Mouse (Mus musculus): ENCODE measurements around the gene Fam102a. TPM values are rescaled to one million over a fixed set of nuclear protein-coding genes. Genes with fewer than 3 reads are reported as not detected.

Fam102a gene
- polyA plus RNA-seq, 1 experiment = 39.0 TPM

DNA sequence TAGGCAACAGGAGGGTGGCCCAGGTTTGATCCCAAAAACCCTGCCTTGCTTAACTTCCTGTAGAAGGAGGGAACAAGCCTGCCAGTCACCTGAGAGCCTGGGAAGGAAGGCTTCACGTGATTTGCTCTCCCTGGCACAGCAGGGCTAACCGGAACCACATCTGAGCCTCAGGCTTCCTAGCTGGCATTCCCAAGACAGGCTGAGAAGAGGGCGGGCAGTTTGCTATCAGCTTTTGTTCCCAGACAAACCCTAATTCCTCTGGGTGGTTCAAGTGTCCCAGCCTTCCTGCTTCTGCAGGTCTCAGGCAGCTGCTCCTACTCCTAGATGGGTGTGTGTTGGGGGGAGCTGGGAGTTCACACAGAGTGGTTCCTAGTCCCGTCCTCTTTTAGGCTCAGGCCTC lies 20.4 kb downstream of the Fam102a start:
- no peak overlapping the region for H3K4me3 ChIP-seq (ENCODE audit: insufficient read depth, low read depth, low read length)
- DNase-seq = peak; percentile 63
- WGBS = 40% methylated on average over 4 of the region's 4 CpGs
- TF ChIP-seq CTCF (conservative IDR thresholded peaks at IDR 0.05; ENCODE audit: insufficient read depth, insufficient read length, low read depth, low read length) (no peak), POLR2A (IDR thresholded peaks at IDR 0.05; ENCODE audit: low read depth, low read length) (no peak)
- H3K27me3 ChIP-seq (replicated peaks; ENCODE audit: control insufficient read depth, insufficient read depth, low read length) = no peaks in the 10 kb centered on the region
- no peak overlapping the region for H3K27ac ChIP-seq (ENCODE audit: insufficient read depth, low read depth, low read length)
- no peaks in the 10 kb centered on the region for H3K36me3 ChIP-seq (ENCODE audit: control insufficient read depth, insufficient read depth, low read length)
- peaks cover 6% of the 10 kb centered on the region; the same call in 1 of the 2 replicates for H3K4me1 ChIP-seq (ENCODE audit: control insufficient read depth, insufficient read depth, low read length)

GRCm38 (mm10) chr2:32556019-32556418 lies 20.9 kb downstream of the Fam102a start:
- Histone ChIP-seq H3K27ac (ENCODE audit: insufficient read depth, low read depth, low read length) (0 out of 2 replicates have a peak overlapping the region, but pooled peaks have one; percentile 21), H3K27me3 (replicated peaks; ENCODE audit: control insufficient read depth, insufficient read depth, low read length) (no peaks in the 10 kb centered on the region), H3K36me3 (ENCODE audit: control insufficient read depth, insufficient read depth, low read length) (no peaks in the 10 kb centered on the region), H3K4me1 (ENCODE audit: control insufficient read depth, insufficient read depth, low read length) (peaks cover 6% of the 10 kb centered on the region; the same call in 1 of the 2 replicates), H3K4me3 (ENCODE audit: insufficient read depth, low read depth, low read length) (no peak overlapping the region)
- no peak for DNase-seq
- TF ChIP-seq POLR2A (IDR thresholded peaks at IDR 0.05; ENCODE audit: low read depth, low read length) = no peak
- no peak for TF ChIP-seq CTCF (conservative IDR thresholded peaks at IDR 0.05; ENCODE audit: insufficient read depth, insufficient read length, low read depth, low read length)
- 67% methylated on average over 7 of the region's 7 CpGs for WGBS

- Histone ChIP-seq H3K4me1 (ENCODE audit: control insufficient read depth, insufficient read depth, low read length) (peaks cover 6% of the 10 kb centered on the region; the same call in 1 of the 2 replicates), H3K4me3 (ENCODE audit: insufficient read depth, low read depth, low read length) (no peak overlapping the region), H3K27me3 (replicated peaks; ENCODE audit: control insufficient read depth, insufficient read depth, low read length) (no peaks in the 10 kb centered on the region), H3K36me3 (ENCODE audit: control insufficient read depth, insufficient read depth, low read length) (no peaks in the 10 kb centered on the region), H3K27ac (ENCODE audit: insufficient read depth, low read depth, low read length) (no peak overlapping the region)
- TF ChIP-seq POLR2A (IDR thresholded peaks at IDR 0.05; ENCODE audit: low read depth, low read length) (no peak), CTCF (conservative IDR thresholded peaks at IDR 0.05; ENCODE audit: insufficient read depth, insufficient read length, low read depth, low read length) (no peak)
- DNase-seq = no peak
- WGBS = 72% methylated on average over 5 of the region's 5 CpGs
Measured at GRCm38 (mm10) chr2:32559570-32559969, 24.4 kb downstream of the Fam102a start.

DNA sequence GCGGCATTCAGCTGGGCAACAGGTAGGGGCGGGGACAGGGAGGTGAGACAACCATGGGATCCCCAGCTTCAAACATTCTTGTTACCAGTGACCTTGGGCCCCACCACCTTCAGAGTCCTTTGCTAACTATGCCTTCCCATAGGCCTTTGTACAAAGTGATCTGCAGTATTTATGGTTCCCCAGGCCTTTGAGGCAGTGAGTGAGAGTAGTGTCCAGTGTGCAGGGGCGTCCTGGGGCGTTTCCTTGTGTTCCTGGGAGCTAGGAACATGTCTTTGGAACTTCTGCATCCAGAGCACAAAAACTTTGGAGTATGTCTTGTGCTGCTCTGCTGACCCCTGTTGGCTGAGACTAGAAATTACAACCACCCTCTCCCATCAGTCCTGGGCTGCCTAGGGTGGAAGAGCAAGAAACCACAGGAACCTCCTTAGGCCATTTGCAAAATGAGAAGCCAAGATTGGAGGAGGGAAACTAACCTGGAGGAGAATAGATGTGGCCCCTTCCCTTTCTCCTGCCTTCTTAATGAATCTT lies 31.5 kb downstream of the Fam102a start:
- peak; percentile 80 for DNase-seq
- Histone ChIP-seq H3K4me3 (ENCODE audit: insufficient read depth, low read depth, low read length) (no peak overlapping the region), H3K4me1 (ENCODE audit: control insufficient read depth, insufficient read depth, low read length) (peaks cover 3% of the 10 kb centered on the region; the same call in 1 of the 2 replicates), H3K36me3 (ENCODE audit: control insufficient read depth, insufficient read depth, low read length) (peaks cover 3% of the 10 kb centered on the region; the same call in 1 of the 2 replicates), H3K27ac (ENCODE audit: insufficient read depth, low read depth, low read length) (no peak overlapping the region), H3K27me3 (replicated peaks; ENCODE audit: control insufficient read depth, insufficient read depth, low read length) (no peaks in the 10 kb centered on the region)
- 31% methylated on average over 4 of the region's 4 CpGs for WGBS
- TF ChIP-seq CTCF (conservative IDR thresholded peaks at IDR 0.05; ENCODE audit: insufficient read depth, insufficient read length, low read depth, low read length) = peak; percentile 92
- no peak for TF ChIP-seq POLR2A (IDR thresholded peaks at IDR 0.05; ENCODE audit: low read depth, low read length)

GRCm38 (mm10) chr2:32568149-32568548 lies 33.0 kb downstream of the Fam102a start:
- H3K4me3 ChIP-seq (ENCODE audit: insufficient read depth, low read depth, low read length) = no peak overlapping the region
- peaks cover 3% of the 10 kb centered on the region; the same call in 1 of the 2 replicates for H3K36me3 ChIP-seq (ENCODE audit: control insufficient read depth, insufficient read depth, low read length)
- 33% methylated on average over 5 of the region's 5 CpGs for WGBS
- DNase-seq = peak; percentile 36
- no peaks in the 10 kb centered on the region for H3K27me3 ChIP-seq (replicated peaks; ENCODE audit: control insufficient read depth, insufficient read depth, low read length)
- TF ChIP-seq POLR2A (IDR thresholded peaks at IDR 0.05; ENCODE audit: low read depth, low read length) (no peak), CTCF (conservative IDR thresholded peaks at IDR 0.05; ENCODE audit: insufficient read depth, insufficient read length, low read depth, low read length) (no peak)
- H3K4me1 ChIP-seq (ENCODE audit: control insufficient read depth, insufficient read depth, low read length) = peaks cover 3% of the 10 kb centered on the region; the same call in 1 of the 2 replicates
- no peak overlapping the region for H3K27ac ChIP-seq (ENCODE audit: insufficient read depth, low read depth, low read length)

- TF ChIP-seq POLR2A (IDR thresholded peaks at IDR 0.05; ENCODE audit: low read depth, low read length) (no peak), CTCF (conservative IDR thresholded peaks at IDR 0.05; ENCODE audit: insufficient read depth, insufficient read length, low read depth, low read length) (no peak)
- Histone ChIP-seq H3K4me1 (ENCODE audit: control insufficient read depth, insufficient read depth, low read length) (peaks cover 3% of the 10 kb centered on the region; the same call in 1 of the 2 replicates), H3K36me3 (ENCODE audit: control insufficient read depth, insufficient read depth, low read length) (peaks cover 3% of the 10 kb centered on the region; the same call in 1 of the 2 replicates), H3K27me3 (replicated peaks; ENCODE audit: control insufficient read depth, insufficient read depth, low read length) (no peaks in the 10 kb centered on the region), H3K4me3 (ENCODE audit: insufficient read depth, low read depth, low read length) (no peak overlapping the region), H3K27ac (ENCODE audit: insufficient read depth, low read depth, low read length) (no peak overlapping the region)
- WGBS = 82% methylated on average over 3 of the region's 3 CpGs
- DNase-seq = no peak
Measured at GRCm38 (mm10) chr2:32568941-32569340, 33.8 kb downstream of the Fam102a start.

DNA sequence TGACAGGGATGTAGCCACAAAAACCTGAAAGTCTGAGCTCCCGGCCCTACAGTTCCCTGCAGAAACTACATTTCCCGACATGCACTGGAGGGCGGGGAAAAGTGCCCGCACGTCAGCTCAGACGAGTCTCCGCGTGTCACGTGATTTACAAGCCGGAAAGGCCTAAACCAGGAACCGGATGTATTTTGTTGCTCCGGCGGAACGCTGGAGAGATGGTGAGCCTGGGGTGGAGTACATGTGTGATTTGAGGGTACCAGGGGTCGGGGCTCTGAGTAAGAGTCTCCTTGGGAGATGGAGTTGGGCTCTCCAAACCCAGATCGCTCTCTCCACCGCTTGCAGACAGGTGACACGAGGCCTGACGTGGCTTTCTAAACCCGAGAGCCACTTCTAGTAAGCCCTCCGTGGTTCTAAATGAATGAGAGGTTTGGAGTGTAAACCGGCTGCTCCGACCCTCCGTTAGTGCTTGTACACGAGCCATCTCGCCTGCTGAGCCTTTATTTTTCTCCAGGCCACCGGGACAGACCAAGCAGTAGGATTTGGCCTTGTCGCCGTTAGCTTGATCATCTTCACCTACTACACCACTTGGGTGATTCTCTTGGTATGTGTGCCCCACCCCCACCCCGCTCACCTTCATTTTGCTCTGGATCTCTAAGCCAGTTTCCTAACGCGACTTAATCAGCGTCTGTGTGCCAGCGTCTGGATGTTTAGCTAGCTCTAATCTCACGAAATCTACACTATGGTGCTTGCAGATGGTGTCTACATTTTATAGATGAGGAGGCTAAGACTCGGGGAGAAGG lies 35.8 kb downstream of the Fam102a start, which contains the start of gene Dpm2:
Dpm2 (plus strand) TSS at position 161 of the 797 bp plus-strand sequence.
- WGBS = under 1% methylated on average over 36 of the region's 36 CpGs
- Histone ChIP-seq H3K4me1 (ENCODE audit: control insufficient read depth, insufficient read depth, low read length) (peaks cover 3% of the 10 kb centered on the region; the same call in 1 of the 2 replicates), H3K36me3 (ENCODE audit: control insufficient read depth, insufficient read depth, low read length) (peaks cover 3% of the 10 kb centered on the region; the same call in 1 of the 2 replicates), H3K27me3 (replicated peaks; ENCODE audit: control insufficient read depth, insufficient read depth, low read length) (no peaks in the 10 kb centered on the region), H3K4me3 (ENCODE audit: insufficient read depth, low read depth, low read length) (peak within 1 kb of the TSS; percentile 90), H3K27ac (ENCODE audit: insufficient read depth, low read depth, low read length) (0 out of 2 replicates have a peak within 1 kb of the TSS, but pooled peaks have one; percentile 41)
- peak; percentile 96 for DNase-seq
- TF ChIP-seq CTCF (conservative IDR thresholded peaks at IDR 0.05; ENCODE audit: insufficient read depth, insufficient read length, low read depth, low read length) (no peak), POLR2A (IDR thresholded peaks at IDR 0.05; ENCODE audit: low read depth, low read length) (peak; percentile 66)

Data from kidney, adult 2 months (tissue).